Mouse (Mus musculus) hindbrain, embryonic 10.5 days (tissue): ENCODE data around the gene Lsr. TPM values are rescaled to one million over a fixed set of nuclear protein-coding genes. Genes with fewer than 3 reads are reported as not detected.

Experiments
- DNase-seq: peaks from one replicate; pipeline ENCODE4 v3.0.0-alpha.2; 2017; ENCODE audit warnings: low spot score
- H3K27ac ChIP-seq: fragments of 300-500 bp; sonication (generic); 2 replicates; pipeline ENCODE4 v1.5.1; 2016; ENCODE audit warnings: mild to moderate bottlenecking, moderate library complexity
- H3K27me3 ChIP-seq: fragments of 300-500 bp; sonication (generic); 2 replicates; pipeline ENCODE4 v1.6.1; 2016; ENCODE audit warnings: mild to moderate bottlenecking; ENCODE audit not compliant: poor library complexity, insufficient read depth, severe bottlenecking
- H3K36me3 ChIP-seq: fragments of 300-500 bp; sonication (generic); 2 replicates; pipeline ENCODE4 v1.6.1; 2016; ENCODE audit warnings: mild to moderate bottlenecking, moderate library complexity
- H3K4me1 ChIP-seq: fragments of 300-500 bp; sonication (generic); replicated peaks from 2 replicates; pipeline ENCODE4 v1.6.1; 2016; ENCODE audit warnings: mild to moderate bottlenecking
- H3K4me3 ChIP-seq: fragments of 300-500 bp; sonication (generic); 2 replicates; pipeline ENCODE4 v1.5.1; 2016; ENCODE audit warnings: mild to moderate bottlenecking, moderate library complexity
- H3K9me3 ChIP-seq: fragments of 300-500 bp; sonication (generic); 2 replicates; pipeline ENCODE4 v1.6.1; 2016; ENCODE audit warnings: mild to moderate bottlenecking, moderate library complexity
- WGBS: fragments of 180-500 bp; shearing (Covaris S2); methylation state at CpG from one replicate; pipeline ENCODE4 v1.1.7; 2016; 5-methylcytosine and 5-hydroxymethylcytosine counted together
- polyA plus RNA-seq: library from polyadenylated mRNA; unstranded; fragments of >200 nt; fragmentation: Nextera tagmentation; extraction: Ambion mirVana; gene quantifications from 2 replicates; pipeline ENCODE4 v1.2.1, GENCODE M21; 2016

Lsr gene
- polyA plus RNA-seq, 1 experiment from 2014 or later: 21.2 TPM

DNA sequence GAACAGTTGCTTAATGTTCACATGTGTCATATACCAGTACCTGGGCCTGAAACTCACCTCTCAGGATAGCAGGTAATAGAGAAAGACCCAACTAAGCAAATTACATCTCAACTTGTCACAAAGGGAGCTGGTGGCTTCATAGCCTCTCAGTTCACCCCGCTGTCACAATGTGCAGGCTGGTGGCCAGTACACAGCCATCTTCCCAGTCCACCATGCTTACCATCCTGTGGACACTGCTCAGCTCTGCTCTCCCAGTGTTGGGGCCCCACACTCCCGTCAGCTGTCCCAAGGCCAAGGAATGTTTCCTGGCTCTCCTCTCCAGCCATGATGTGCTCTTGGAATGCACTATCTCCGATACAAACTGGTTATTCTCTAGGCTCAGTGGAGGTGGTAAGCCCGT is 8.4 kb upstream of the Lsr start:
- 91% methylated on average over 4 of the region's 4 CpGs for WGBS
- no peaks in the 10 kb centered on the region for H3K36me3 ChIP-seq
- no peak for DNase-seq
- H3K4me1 ChIP-seq: no peaks in the 10 kb centered on the region
- H3K4me3 ChIP-seq: no peak overlapping the region
- no peaks in the 10 kb centered on the region for H3K9me3 ChIP-seq
- no peaks in the 10 kb centered on the region for H3K27me3 ChIP-seq
- H3K27ac ChIP-seq: no peak overlapping the region

DNA sequence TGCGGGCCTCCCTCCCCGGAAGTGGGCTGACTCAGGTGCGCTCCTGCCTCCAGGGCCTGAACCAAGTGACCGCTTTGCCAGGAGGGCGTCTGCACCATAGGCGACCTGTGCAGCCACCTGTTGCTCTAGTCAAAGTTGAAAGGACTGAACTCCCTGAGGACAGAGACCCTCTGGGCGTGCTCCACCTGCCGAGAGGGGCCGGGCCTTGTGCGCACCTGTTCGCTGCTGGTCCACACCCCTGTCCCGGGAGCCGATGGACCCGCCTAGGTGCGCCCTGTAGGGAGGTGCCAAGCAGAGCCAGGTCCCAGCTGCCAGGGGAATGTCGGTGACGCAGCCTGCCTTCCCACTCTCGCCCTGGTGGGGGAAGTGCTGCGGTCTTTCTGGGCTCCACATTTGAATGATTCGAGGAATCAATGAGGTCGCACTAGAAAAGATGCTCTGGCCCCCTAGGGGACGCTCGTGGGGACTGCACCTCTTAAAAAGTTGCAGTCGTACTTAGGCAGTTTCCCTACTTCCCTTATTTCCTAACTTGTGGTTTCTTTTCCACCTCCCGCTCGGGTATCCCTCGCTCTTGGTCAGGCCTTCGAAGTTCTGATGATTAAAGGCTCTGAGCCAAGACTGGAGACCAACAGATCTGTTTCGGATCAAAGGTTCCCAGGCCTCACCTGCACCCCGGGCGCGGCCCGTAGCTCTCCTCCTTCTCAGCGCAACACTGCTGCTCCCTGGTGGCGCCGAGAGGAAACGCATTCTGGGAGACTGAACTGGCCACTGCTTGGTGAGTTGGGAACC is 431 bp upstream of the Lsr start, which contains the start of gene Fam187b:
TSS of gene Fam187b (plus strand) at position 290 of the 789 bp plus-strand sequence.
- H3K27ac ChIP-seq: peak within 1 kb of the TSS; percentile 84
- H3K9me3 ChIP-seq: no peaks in the 10 kb centered on the region
- H3K4me3 ChIP-seq: peak within 1 kb of the TSS; percentile 55
- peaks cover 21% of the 10 kb centered on the region for H3K27me3 ChIP-seq
- H3K4me1 ChIP-seq: peaks cover 19% of the 10 kb centered on the region
- DNase-seq: peak; percentile 89
- peaks cover 17% of the 10 kb centered on the region for H3K36me3 ChIP-seq
- under 1% methylated on average over 37 of the region's 37 CpGs for WGBS

DNA sequence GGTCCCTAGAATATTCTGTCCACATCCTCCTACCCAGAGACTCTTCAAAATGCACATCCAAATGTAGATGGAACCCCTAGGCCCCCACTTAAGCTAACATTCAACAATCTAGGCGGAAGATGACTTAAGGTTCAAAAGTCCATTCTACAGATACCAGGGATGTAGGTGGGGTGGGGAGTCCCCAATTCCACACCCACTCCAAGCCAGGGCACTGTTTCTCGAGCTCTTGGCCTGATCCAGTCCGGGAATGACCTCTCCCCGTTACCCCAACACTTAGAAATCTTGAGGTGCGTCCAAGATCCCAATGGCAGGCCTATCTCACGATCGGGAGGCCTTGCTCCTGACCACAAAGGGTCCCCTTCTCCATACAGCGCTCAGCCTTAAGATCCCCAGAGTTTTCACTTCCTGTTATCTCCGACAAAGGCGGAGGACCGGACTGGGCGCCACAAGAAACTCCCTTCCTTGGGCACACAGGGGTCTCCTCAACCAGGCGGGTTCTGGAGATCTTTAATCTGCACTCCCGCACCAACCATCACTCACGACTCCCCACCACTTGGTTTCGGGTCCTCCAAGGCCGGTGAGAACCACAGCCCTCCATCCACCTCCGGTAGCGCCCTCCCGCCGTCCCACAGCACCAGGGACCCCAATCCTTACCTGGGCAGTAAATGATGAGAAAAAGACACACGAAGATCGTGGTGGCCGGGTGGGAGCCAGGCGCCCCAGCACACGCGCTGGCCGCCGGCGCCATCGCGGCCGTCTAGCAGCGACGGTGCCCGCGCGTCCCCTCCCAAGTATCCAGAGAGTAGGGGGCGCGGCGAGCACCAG is 626 bp downstream of the Lsr start:
- H3K27ac ChIP-seq: peak overlapping the region; percentile 84
- peak overlapping the region; percentile 55 for H3K4me3 ChIP-seq
- H3K36me3 ChIP-seq: peaks cover 21% of the 10 kb centered on the region
- peaks cover 21% of the 10 kb centered on the region for H3K27me3 ChIP-seq
- DNase-seq: no peak
- H3K9me3 ChIP-seq: no peaks in the 10 kb centered on the region
- H3K4me1 ChIP-seq: peaks cover 19% of the 10 kb centered on the region
- WGBS: 3% methylated on average over 41 of the region's 41 CpGs

DNA sequence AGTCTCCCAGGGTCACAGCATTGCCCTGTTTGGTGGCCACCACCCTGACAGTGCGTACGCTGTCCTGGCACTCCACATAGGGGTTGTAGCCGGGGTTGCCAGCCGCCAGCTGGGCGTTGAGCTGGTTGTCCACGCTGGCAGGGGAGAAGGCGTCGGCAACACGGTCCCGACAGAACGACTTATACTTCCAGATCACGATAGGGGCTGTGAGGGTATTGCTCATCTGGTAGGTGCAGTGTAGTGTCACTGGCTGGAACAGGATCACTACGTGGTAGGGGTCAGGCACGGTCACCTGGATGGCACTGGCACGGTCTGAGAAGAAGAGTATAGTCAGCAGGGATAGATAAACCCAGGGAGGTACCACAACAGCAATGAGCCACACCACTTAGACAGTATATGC is 1.4 kb downstream of the Lsr start:
- WGBS: 91% methylated on average over 15 of the region's 15 CpGs
- Histone ChIP-seq H3K36me3 (peaks cover 21% of the 10 kb centered on the region), H3K4me3 (peak overlapping the region; percentile 55; the same call in 1 of the 2 replicates), H3K27ac (no peak overlapping the region), H3K27me3 (peaks cover 21% of the 10 kb centered on the region), H3K4me1 (peaks cover 19% of the 10 kb centered on the region), H3K9me3 (no peaks in the 10 kb centered on the region)
- DNase-seq: no peak

DNA sequence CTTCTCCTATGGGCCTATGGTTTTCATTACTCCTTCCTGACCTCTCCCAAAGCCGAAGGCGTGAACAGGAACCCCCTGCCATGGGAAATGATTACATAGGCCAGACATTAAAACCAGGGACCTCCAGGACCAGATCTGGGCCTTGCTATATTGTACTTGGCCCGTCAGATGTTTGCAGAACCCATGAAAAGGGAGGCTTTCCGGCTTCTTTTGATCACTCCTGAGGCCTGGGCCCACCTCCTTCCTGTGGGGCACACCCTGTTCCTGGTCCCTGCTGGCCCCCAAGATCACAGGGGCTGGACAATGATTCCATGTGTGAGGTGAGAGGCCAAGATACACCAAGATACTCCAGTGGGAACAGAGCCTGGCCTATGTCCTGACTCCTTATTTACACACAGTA is 4.1 kb downstream of the Lsr start:
- no peak for DNase-seq
- Histone ChIP-seq H3K27me3 (peaks cover 21% of the 10 kb centered on the region), H3K27ac (no peak overlapping the region), H3K4me1 (peaks cover 23% of the 10 kb centered on the region), H3K9me3 (no peaks in the 10 kb centered on the region), H3K36me3 (peaks cover 28% of the 10 kb centered on the region), H3K4me3 (no peak overlapping the region)
- WGBS: 86% methylated on average over 4 of the region's 4 CpGs

DNA sequence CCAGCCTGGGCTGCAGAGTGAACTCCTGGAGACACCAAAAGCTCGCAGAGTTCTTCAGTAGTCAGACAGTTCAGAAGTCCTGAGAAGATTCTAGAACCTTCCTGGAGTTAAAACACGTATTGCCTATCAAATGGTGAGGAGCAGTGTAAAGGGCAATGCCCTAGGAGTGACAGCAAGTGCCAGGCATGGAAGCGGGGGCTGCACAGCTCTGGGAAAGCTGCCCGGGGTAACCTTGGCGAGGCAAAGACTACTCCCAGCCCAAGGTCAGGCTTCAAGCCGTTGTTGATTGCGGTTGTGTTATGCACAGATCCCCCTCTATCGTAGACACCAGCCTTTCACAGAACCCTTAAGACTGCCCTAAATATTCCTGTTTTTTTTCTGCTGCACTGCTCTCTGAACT is 4.7 kb downstream of the Lsr start:
- 90% methylated on average over 8 of the region's 8 CpGs for WGBS
- H3K27ac ChIP-seq: no peak overlapping the region
- peaks cover 28% of the 10 kb centered on the region for H3K36me3 ChIP-seq
- DNase-seq: no peak
- peaks cover 18% of the 10 kb centered on the region for H3K4me1 ChIP-seq
- H3K4me3 ChIP-seq: no peak overlapping the region
- no peaks in the 10 kb centered on the region for H3K9me3 ChIP-seq
- peaks cover 20% of the 10 kb centered on the region for H3K27me3 ChIP-seq

DNA sequence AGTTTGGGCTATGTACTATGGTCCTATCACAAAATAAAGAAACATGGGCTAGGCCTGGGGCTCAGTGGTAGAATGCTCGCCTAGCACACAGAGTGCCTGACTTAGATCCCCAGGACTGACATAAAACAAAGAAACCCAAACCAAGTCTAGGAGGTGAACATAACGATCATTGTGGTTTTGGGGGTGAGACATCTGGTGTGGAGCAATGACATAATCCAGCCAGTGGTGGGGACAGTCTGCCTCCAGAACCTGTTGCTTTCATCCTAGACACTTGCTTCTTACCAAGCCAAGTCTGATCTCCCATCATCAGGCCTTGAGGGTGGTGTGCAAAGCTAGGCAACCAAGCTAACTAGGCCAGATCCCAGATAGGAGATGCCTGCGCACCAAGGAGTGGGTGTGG is 6.6 kb downstream of the Lsr start:
- Histone ChIP-seq H3K27ac (no peak overlapping the region), H3K4me3 (no peak overlapping the region), H3K27me3 (peaks cover under 1% of the 10 kb centered on the region; the same call in 1 of the 2 replicates), H3K4me1 (0 out of 2 replicates have a peak, but pooled peaks cover 4% of the 10 kb centered on the region), H3K36me3 (peaks cover 33% of the 10 kb centered on the region), H3K9me3 (no peaks in the 10 kb centered on the region)
- DNase-seq: no peak
- WGBS: 84% methylated on average over 3 of the region's 3 CpGs

DNA sequence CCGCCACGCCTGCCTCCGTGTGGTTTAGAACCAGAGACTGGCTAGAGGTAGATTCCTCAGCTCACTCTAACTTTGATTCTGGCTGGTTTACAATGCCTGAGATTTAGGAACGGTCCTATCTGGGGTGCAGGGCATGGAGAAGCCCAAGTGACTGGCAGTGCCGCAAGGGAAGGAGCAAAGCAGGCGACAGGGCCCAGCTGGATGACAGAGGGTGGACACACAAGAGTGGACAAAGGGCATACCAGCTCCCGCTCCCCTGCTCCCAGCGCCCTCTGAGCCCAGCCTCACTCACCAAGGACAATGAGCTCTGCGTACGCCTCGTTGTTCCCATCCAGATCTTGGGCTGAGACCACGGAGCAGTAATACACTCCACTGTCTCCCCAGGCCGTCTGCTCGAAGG is 7.6 kb downstream of the Lsr start:
- no peak for DNase-seq
- 74% methylated on average over 14 of the region's 14 CpGs for WGBS
- no peaks in the 10 kb centered on the region for H3K9me3 ChIP-seq
- 0 out of 2 replicates have a peak, but pooled peaks cover 4% of the 10 kb centered on the region for H3K4me1 ChIP-seq
- H3K4me3 ChIP-seq: no peak overlapping the region
- no peak overlapping the region for H3K27ac ChIP-seq
- no peaks in the 10 kb centered on the region for H3K27me3 ChIP-seq
- H3K36me3 ChIP-seq: peaks cover 35% of the 10 kb centered on the region

DNA sequence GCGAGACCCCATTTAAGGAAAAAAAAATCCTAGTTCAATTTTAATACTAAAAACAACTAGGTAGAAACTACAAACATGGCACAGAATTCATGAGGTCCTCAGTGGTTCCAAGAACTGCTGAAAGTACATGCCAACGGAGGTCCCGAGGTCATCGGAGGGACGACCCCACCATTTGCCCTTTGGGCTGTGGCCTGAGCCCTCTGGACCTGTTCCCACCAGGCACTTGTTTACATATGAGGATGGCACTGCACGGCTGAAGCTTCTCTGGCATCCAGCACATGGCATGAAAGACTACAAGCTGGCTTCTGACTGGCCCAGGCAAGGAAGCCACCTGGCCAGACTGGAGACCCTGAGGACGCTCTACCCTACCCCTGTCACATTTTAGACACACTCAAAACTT is 8.9 kb downstream of the Lsr start:
- H3K9me3 ChIP-seq: no peaks in the 10 kb centered on the region
- no peak overlapping the region for H3K4me3 ChIP-seq
- no peaks in the 10 kb centered on the region for H3K27me3 ChIP-seq
- H3K36me3 ChIP-seq: peaks cover 42% of the 10 kb centered on the region
- 88% methylated on average over 7 of the region's 7 CpGs for WGBS
- H3K27ac ChIP-seq: no peak overlapping the region
- no peak for DNase-seq
- H3K4me1 ChIP-seq: 0 out of 2 replicates have a peak, but pooled peaks cover 4% of the 10 kb centered on the region

DNA sequence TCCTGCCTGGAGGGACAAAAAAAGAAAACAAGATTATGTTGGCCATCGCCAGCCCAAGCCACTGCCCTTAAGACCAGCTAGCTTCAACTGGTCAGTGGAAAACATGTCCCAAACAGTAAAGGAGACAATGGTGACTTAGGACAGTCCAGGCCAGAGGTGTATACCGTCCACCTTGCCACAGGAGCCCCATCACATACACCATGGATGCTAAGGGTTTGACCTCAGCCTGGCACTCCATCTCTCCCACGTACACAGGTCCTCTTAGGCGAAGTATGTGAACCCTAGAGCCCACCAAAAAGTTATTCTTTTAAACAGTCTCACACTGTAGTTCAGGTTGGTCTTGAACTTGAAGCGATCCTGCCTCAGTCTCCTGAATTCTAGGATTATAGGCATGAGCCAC is 10.4 kb downstream of the Lsr start:
- no peak for DNase-seq
- peaks cover 17% of the 10 kb centered on the region for H3K4me1 ChIP-seq
- H3K9me3 ChIP-seq: no peaks in the 10 kb centered on the region
- H3K27me3 ChIP-seq: no peaks in the 10 kb centered on the region
- WGBS: 91% methylated on average over 5 of the region's 5 CpGs
- no peak overlapping the region for H3K4me3 ChIP-seq
- no peak overlapping the region for H3K27ac ChIP-seq
- peaks cover 45% of the 10 kb centered on the region for H3K36me3 ChIP-seq

DNA sequence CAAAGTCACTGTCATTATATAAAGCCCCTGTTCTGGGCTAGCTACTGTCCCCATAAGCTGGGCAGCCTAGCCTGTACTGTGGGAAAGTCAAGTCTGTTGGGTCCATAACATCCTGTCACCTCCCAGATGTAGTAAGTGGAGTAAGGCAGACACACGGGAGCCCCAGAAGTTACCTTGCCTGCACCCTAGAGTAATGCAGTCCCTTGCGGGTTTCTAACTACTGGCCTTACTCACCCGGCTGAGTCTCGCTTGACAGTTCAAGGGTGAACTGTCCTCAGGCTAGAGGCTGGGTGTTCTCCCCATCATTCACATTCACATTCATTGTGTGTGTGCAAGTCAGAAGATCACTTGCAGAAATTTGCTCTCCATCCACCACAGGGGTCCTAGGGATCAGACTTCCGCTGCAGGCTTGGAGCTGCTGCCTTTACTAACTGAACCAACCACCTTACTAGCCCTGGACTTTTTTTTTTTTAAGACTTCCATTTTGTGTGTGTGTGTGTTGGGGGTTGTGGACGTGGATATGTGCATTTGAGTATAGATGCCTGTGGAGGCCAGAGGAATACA is 13.4 kb downstream of the Lsr start:
- WGBS: 90% methylated on average over 6 of the region's 6 CpGs
- Histone ChIP-seq H3K36me3 (peaks cover 45% of the 10 kb centered on the region), H3K4me3 (no peak overlapping the region), H3K4me1 (peaks cover 24% of the 10 kb centered on the region), H3K27me3 (no peaks in the 10 kb centered on the region), H3K27ac (no peak overlapping the region), H3K9me3 (no peaks in the 10 kb centered on the region)
- no peak for DNase-seq

DNA sequence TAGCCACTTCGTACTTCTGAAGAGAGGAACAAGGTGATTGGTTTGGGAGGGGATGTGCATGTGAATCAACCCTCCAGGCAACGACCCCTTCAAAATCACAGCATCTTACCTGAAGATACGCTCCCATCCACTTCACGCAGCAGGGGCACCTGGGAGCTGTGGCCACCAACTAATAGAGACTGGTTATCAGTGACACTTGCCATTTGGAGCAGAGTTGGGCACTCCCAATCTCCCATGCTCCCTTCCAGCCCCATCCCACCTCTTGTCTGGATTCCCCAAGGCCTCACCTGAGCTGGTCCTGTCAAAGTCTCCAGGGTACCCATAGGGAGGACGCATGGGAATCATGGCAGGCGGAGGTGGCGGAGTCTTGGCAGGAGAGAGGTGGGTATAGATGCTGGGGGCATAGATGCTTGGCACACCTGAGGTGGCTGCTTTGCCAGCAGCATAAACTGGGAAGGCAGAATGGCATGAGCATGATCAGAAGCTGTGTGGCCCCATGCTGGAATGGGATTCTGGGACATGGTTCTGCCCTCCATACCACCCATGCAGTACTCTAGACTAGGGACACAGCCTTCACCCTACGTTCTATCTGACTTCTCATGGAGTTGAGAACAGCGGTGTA is 14.3 kb downstream of the Lsr start:
- Histone ChIP-seq H3K27me3 (no peaks in the 10 kb centered on the region), H3K36me3 (peaks cover 54% of the 10 kb centered on the region), H3K4me1 (peaks cover 25% of the 10 kb centered on the region), H3K4me3 (no peak overlapping the region), H3K27ac (peak overlapping the region; percentile 99), H3K9me3 (no peaks in the 10 kb centered on the region)
- 95% methylated on average over 9 of the region's 9 CpGs for WGBS
- DNase-seq: no peak
